Mouse (Mus musculus): Measurements from ENCODE around the gene Zc3h12c.

Zc3h12c gene

DNA sequence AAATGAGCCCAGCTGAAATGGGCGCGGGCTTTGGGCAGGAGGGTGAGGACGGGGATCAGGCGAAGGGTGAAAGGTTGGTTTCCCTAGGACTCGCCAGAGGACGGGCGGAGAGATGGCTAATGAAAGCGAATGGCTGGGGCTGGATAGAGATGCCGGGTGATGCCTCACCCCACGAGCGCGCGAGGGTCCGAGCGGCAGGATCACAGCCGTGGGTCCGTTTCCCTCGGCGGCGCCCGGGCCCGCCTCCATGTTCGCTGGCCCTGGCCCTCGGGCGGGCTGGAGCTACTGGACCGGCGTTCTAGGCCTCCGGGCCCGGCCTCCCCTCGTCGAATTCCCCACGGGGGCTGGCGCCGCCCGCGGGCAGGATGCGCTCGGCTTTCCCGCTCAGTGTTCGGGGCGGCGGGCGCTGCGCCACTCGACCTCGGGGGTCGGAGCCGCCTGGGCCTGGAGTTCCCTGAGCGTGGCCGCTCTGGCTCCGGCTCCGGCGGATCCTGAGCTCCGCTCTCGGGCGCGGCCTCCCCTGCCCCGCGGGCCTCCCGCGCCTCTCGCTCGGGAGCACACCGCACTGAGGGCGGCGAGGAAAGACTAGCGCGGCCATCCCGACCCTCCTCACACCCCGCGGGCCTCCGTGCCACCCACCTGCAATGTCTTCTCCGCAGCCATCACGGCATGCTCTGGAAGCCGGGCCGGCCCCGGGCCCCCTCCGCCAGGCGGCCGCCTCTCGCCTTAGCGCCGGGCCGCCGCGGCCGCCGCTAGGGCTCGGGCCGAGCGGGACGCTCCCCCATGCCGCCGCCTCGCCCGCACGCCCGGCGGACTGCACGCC lies at the start of gene Zc3h12c:
TSS of gene Zc3h12c (minus strand) at position 710 of the 823 bp plus-strand sequence.
- peak; percentile 55 for DNase-seq (ENCODE audit: low spot score)

DNA sequence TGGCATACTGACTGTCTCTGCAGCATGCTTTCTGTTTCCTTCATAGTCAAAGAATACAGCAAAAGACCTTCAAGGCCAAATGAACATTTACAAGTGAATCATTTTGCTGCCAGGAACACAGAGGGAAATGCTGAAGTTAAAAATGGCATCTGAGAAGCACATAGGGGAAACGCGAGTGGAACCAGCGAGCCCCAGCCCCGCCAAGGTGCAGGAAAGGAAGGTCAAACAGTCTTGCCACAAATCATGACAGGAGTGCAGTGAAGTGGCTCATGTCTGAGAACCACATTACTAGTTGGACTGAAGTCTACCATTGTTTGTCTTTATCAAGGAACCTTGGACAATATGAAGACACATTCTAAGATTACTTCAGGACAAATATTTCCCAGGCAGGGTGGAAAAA lies 49.3 kb upstream of the Zc3h12c start:
- DNase-seq (ENCODE audit: low spot score) = no peak

DNA sequence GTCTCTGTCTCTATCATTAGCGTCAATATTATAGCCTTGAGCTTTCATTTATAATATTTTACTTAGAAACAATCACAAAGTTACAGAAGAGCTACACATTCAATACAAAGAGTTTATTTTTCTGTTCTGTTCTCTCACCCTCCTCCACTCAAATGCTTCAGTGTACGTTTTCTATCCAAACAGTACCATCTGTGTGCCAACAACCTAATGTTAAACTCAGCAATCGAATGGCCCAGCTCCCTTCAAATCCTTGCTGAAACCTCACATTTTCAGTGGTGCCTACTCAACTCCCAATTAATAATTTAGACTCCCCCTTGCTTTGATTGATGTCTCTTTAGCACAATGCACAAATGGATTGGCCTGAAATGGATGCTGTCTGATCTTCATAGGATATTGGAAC lies 46.9 kb upstream of the Zc3h12c start:
- no peak for DNase-seq (ENCODE audit: low spot score)

DNA sequence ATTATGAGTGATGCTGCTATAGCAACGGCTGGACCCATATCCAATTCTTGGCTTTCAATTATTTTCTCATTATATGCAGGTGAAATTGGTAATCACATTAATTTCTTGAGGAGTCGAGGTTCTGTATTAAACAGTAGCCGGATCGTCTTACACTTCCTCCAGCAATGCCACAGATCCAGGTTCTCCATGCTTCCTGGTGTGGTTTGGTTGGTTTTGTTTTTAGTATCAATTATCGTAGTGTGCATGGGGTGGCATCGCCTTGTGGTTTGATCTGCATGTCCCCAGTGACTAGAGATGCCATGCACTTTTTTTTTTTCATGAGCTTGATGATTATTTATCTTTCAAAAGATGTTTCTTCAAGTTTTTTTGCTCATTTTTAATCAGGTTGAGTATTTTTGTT lies 44.0 kb upstream of the Zc3h12c start:
- no peak for DNase-seq (ENCODE audit: low spot score)

DNA sequence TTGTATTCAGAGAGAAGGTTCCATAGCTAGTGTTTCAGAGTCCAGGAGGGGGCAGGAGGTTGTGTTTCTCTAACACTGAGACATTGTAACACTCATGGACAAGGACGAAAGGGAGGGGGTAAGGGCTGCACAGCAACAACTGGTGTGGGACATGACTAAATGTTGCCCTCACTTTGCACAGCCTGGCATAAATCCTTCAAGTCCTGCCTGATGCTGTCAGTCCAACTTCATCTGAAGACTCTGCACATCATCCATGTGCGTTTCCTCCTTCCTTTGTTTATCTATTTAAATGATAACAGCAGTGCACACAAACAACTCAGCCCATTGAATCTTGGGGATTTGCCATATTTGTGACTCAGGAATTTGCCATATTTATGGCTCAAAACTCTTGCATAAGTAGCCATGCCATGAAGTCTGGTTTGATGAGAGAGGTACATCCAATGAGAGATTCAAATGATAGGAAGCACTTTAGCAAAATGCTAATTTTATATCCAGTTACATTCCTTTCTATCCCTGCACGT lies 40.2 kb upstream of the Zc3h12c start:
- DNase-seq (ENCODE audit: low spot score) = no peak

DNA sequence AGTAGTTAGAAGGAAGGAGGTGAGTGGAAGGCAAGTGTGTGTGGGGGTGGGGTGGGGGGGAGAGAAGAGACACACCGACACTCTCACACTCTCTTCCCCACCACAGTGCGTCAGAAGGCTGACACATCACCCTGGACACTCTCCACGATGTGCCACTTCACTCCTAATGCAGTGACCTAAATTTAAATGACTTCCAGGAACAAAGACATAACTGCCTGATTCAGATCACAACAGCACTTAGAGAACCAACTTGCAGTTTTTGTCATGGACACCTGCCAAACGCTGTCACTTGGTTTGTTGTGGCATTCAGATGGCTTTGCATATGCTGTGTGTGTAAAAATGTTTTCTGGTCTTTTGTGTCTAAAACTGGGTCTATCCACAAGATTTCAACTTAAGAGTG lies 34.8 kb upstream of the Zc3h12c start:
- DNase-seq (ENCODE audit: low spot score) = no peak

DNA sequence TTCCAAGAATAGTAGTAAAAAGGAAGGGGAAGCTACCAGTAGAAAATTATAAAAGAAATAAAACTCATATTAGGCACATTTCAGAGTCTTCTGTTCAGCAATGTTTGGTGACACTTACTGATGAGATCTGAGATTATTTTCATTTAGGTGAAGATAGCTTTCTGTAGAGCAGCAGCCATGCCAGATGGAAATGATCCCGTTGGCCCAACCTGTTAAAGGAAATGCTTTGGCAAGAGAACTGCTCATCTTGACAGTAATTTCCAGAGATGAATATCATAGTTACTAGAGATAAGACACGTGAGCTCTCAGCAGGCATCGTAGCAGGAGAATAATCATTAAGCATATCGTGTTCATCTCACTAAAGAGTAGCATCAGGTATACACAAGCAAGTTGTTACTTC lies 31.9 kb upstream of the Zc3h12c start:
- DNase-seq (ENCODE audit: low spot score) = no peak

DNA sequence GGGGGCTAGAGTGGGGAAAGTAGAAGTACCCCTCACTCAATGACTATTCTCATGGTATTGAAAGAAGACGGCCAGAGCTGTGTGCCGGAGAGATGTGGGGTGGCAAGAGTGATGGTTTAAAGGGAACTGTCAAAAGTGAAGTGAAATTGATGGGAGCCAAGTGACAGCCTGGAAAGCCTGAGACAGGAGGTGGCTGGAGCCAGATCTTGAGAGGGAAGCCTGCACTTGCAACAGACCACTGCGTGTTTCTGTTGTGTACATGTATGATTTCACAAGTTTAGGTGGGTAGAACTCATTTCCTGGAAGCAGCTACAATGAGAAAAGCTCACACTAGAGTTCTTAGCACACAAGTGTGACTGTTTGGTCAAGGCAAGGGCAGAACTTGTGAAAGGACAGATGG lies 27.5 kb upstream of the Zc3h12c start:
- no peak for DNase-seq (ENCODE audit: low spot score)

DNA sequence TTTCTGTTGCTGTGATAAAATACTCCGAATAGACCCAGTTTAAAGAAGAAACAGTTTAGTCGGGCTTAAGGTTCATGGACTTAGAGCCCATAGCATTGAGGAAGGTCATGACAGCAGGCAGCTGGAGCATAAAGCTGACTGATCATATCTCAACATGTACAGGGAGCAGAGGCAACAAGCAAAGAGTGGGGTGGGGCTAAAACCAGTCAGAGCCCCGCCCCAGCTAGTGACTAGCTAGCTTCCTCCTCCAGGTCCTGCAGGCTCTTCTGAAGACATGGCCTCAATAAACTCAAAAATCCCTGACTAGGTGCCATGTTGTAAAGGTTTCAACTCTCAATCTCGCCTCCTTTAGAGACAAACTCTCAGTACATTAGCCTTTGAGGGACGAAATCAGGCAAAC lies 25.5 kb upstream of the Zc3h12c start:
- DNase-seq (ENCODE audit: low spot score) = no peak

DNA sequence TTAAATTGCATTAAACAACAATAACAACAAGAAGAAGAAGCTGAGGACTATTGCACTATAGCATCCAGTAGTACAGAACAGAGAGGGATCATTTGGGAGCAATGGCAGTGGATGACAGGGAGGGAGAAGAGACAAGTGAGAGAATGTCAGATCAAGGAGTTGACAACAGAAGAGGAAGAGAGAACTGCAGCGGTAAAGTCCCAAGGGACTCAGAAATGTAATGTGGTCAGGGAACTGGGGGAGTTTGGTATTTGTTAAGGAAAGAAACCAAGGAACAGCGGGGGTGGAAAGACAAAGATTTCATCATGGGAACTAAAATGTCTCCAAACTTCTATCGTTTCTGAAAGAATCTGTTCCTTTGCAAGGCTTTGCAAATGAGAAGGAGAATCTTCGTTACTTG lies 22.5 kb upstream of the Zc3h12c start:
- DNase-seq (ENCODE audit: low spot score) = no peak

DNA sequence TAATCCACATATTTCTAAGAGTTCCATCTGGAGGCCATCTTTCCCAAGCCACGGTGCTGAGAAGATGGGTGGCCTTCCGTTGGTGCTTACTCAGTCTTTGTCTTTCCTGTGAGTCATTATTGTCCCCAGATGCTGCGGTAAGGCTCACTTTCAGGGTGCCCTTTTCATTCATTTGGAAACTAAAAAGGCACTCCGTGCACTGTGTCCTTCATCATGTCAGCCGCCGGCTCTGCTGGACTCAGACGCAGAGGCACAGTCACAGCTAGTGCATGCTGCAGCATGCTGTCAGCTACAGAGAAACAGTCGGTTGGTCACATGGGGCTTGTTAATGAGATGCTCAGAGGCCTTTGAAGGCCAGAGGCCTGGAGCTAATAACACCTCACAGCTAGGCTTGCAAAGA lies 19.7 kb upstream of the Zc3h12c start:
- no peak for DNase-seq (ENCODE audit: low spot score)

DNA sequence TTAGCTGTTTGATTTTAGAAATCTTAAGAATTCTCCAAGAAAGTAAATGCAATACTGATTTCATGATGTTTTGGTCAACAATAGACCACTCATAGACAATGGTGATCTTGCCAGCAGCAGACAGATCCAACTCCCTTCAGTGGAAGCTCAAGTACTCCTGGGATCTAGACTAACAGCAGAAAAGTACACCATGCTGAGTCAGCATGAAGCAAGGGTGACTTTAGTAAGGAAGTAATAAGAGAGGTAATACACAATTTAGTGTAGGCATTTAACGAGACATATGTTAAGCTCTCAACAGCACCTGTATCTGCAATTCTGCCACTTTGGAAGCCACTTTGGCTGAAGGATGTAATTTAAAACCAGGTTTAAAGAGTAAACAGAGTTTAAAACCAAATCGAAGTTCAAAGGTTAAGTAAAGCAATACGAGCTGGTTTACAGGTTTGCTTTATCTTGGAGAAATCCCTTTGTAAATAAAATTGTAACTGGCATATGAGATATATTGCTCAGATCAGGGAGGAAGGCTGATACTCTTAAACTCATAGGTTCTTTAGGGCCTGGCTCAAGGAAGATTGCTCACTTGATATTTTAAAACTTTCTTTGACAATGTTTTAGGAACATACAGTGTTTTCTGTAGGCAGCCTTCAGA lies 18.0 kb upstream of the Zc3h12c start:
- no peak for DNase-seq (ENCODE audit: low spot score)

DNA sequence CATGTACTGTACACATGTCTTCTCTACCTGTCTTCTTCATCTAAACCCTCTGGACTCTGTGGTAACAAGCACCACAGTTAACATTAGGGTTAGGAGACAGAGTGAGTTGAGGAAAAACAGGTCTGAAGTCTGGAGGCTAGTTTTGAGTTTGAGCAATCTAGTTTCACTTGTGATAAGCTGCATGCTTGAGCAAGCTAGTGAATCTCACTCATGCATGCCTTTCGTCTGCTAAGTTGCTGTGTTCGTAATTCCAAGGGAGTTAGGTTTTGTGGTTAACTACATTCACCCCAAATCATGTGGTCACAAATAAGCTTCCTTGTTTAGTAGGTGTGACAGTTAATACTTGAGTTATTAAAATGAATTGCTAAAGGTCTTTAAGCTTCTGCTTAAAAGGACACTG lies 13.0 kb upstream of the Zc3h12c start:
- no peak for DNase-seq (ENCODE audit: low spot score)

DNA sequence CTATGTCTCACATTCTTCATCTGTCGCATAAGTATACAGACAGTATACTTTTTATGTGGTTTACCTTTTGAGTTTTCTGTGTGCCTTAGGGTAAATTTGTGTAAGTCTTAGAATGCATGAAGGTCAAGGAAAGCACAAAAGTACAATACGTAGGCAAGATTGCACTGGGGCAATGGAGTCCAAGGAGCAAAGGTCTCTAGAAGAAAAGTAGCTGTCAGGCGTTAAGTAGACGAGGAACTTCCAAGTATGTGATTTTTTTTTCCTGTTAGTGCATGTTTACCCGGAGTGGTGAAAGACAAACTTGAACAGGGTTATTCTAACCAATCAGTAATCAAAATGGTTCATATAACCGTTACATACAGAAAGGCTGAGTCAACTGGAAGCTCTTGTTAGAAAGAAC lies 12.5 kb upstream of the Zc3h12c start:
- no peak for DNase-seq (ENCODE audit: low spot score)

DNA sequence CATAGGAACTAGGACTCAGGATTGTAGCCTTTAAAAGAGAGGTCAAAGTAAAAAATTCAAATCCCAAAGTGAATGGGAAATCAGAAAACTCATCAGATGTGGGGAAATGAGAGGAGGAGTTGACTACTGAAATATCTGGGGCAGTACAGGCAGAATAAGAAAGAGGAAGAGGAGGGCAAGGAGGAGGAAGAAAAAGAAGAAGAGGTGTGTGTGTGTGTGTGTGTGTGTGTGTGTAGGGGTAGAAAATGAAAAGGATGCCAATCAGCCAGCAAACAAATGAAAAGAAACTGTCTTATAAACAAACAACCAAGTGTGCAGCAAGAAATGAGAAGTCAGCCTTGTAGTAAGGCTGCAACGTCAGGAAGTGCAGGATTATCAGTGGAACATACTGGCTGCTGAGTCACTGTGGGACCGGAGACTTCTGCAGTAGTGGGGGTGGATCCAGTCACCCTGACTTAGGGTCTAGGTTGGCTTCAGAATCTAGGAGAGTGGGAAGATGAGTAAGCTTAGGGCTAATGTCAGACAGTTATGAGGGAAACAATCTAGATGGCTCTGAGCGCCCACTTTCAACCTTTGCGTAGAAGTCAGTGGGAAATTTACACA lies 7.0 kb upstream of the Zc3h12c start:
- DNase-seq (ENCODE audit: low spot score) = no peak

DNA sequence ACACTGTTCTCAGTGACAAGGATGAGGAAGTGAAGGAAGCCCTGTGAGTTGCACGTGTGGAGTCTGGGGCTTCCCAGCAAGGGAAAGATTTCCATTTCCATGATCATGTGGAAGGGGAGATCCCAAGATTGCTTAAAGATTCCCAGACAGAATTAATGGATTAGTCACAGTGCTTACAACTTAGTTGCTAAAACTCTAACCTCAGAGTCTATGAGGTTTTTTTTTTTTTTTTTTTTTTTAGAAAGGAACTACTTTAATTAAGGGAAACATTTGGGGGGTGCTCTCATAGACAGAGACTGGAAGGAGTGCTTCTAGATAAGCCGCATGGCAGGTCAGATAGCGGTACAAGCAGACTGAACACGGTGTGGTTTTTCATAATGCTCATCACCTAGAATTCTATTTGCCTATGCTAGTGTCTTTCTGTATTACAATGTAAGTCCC lies 6.3 kb upstream of the Zc3h12c start:
- DNase-seq (ENCODE audit: low spot score) = no peak

DNA sequence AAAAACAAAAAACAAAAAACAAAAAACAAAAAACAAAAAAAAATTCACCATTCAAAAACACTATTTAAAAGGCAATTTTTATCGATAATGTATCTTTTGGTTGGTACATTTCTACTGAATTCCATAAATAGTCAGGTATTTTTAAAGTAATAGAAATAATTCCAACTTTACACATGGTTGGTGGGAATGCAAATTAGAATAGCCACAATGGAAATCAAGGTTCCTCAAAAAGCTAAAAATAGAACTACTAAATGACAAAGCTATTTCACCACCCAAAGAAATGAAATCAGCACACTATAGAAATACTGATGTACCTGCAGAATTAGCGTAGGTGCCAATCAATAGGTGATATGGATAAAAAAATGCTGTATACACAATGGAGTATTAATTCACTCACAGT lies 5.6 kb upstream of the Zc3h12c start:
- no peak for DNase-seq (ENCODE audit: low spot score)

DNA sequence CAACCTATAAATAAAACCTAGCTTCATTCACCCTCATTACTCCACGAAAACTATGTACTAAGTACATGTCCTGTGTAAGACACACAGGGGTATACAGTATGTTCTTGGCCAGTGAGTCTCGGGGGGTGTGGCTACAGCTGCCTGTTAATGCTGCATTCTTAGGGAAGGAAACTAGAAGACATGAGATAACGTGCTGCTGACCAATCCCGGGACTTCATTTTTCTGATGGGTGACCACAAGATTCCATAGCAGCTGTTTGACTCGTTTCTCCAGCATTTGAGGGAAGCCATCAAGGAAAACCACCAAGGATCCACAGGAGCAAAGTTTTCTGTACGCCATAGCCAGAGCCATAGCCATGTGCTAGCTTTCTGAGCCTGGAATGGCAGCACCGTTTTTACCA lies 4.2 kb upstream of the Zc3h12c start:
- DNase-seq (ENCODE audit: low spot score) = no peak

DNA sequence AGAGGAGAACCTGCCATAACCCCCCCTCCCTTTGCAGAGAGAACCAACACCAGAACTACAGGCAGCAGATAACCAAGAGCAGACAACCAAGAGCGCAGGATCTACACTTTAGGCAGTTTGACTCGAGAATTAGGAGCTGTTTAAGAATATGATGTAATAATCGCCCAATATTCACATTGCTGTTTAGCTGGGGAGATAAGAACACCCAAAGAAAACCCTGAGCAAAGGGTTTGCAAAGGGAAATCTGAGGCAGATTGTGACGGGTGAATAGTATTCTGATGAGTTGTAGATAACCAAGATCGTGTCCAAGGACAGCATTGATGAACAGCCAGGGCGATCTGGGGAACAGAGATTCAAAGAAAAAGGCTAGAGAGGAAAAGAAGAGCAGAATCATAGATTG lies 2.3 kb upstream of the Zc3h12c start:
- DNase-seq (ENCODE audit: low spot score) = no peak

DNA sequence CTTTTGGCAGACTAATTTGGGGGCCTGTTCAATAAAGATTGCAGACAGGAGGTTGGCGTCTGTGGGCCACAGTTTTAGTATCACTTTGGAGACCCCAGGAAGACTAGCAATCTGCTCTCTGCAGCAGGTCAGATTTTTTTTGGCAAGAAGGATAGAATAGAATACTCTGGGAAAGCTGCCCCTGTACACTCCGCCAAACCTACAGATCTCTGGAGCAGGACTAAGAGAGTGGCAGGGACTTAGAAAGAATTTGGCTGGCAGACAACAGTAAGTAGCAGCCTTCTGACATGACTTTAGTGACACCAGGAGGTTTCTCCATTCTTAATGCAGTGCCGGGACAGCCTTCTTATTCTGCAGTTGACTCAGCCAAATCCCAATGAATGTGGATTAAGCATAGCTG lies 1.8 kb upstream of the Zc3h12c start:
- DNase-seq (ENCODE audit: low spot score) = no peak

DNA sequence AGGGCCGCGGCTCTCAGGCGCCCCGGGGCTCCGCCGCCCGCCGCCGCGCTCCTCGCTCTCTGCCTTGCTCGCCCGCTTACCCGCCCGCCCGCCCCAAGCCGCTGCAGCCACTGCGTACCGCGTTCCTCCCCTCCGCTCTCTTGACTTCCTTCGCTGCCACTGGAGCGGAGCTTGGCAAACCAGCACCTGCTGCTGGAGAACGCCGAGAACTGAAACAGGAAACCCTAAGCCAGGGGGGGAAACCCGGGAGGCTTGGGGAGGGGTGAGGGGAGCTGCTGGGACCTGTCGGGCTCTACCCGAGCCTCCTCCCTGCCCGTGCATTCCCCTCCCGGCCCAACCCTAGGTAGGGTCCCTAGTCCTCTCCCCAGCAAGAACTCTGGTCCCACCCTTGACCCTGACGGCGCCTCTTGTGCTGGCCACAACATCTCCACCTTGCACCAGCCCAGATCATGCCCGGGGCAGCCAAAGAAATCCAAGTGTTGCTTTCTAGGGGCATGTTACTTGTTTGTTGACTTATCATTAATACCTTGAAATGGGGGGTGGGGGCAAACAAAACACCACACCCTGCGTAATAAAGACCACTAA lies 406 bp upstream of the Zc3h12c start:
- DNase-seq (ENCODE audit: low spot score) = peak; percentile 78

DNA sequence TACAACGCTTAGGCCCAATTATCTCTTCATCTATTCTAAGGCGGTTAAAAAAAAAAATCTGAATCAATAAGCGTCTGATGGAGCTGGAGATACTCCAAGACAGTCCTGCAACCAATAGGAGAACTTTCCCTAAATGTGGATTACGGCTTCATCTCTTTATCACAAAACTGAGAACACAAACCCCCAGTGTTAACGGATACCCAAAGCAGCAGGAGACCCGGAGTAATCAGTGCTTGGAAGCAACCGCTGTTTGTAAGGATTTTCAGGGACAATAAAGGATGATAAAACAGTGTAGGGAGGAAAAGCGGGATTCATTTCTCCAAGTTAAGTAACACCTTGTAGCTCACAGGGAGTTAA lies 888 bp downstream of the Zc3h12c start:
- DNase-seq (ENCODE audit: low spot score) = no peak

DNA sequence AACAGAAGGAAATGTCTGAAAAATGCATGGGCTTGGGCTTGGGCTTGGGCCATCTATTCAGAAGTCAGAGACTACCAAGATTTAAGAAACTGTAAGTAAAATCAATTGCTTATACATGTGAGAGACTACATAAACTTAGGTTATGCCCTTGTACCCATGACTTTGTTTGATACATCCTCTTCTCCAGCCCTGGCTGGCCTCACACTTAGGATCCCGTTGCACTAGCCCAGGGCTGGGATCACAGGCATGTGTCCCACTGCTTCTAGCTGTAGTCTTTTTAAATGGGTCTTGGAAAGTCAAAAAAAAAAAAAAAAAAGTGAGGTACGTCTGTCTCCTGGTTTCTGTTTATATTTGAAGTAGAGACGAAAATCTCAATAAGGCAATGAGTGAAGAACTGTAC lies 1.3 kb downstream of the Zc3h12c start:
- no peak for DNase-seq (ENCODE audit: low spot score)
